Mouse (Mus musculus): ENCODE data around the gene Epha6. TPM values are rescaled to one million over a fixed set of nuclear protein-coding genes. Genes with fewer than 3 reads are reported as not detected.

Epha6 gene
- polyA plus RNA-seq, 1 experiment from 2014 or later: 0.30 TPM

- Histone ChIP-seq H3K27ac (no peak overlapping the region), H3K27me3 (ENCODE audit: poor library complexity, severe bottlenecking) (no peaks in the 10 kb centered on the region), H3K4me1 (no peaks in the 10 kb centered on the region), H3K4me3 (no peak overlapping the region), H3K9me3 (no peaks in the 10 kb centered on the region), H3K36me3 (replicated peaks) (no peaks in the 10 kb centered on the region)
- DNase-seq (ENCODE audit: extremely low spot score, low spot score): no peak
- 87% methylated on average over 8 of the region's 8 CpGs for WGBS
Measured at GRCm38 (mm10) chr16:59682216-59682891, 923.0 kb downstream of the Epha6 start.

- no peak for DNase-seq (ENCODE audit: extremely low spot score, low spot score)
- WGBS: 93% methylated on average over 2 of the region's 2 CpGs
- H3K9me3 ChIP-seq: no peaks in the 10 kb centered on the region
- no peak overlapping the region for H3K27ac ChIP-seq
- no peak overlapping the region for H3K4me3 ChIP-seq
- H3K27me3 ChIP-seq (ENCODE audit: poor library complexity, severe bottlenecking): no peaks in the 10 kb centered on the region
- no peaks in the 10 kb centered on the region for H3K36me3 ChIP-seq (replicated peaks)
- H3K4me1 ChIP-seq: no peaks in the 10 kb centered on the region
Measured at GRCm38 (mm10) chr16:59666938-59667337, 938.4 kb downstream of the Epha6 start.

GRCm38 (mm10) chr16:59643766-59644165 is 961.6 kb downstream of the Epha6 start:
- Histone ChIP-seq H3K4me1 (no peaks in the 10 kb centered on the region), H3K27me3 (ENCODE audit: poor library complexity, severe bottlenecking) (no peaks in the 10 kb centered on the region), H3K9me3 (no peaks in the 10 kb centered on the region), H3K4me3 (no peak overlapping the region), H3K36me3 (replicated peaks) (no peaks in the 10 kb centered on the region), H3K27ac (no peak overlapping the region)
- no peak for DNase-seq (ENCODE audit: extremely low spot score, low spot score)
- 56% methylated on average over 2 of the region's 2 CpGs for WGBS

GRCm38 (mm10) chr16:59639985-59640384 is 965.3 kb downstream of the Epha6 start:
- WGBS: 95% methylated on average over 3 of the region's 3 CpGs
- Histone ChIP-seq H3K4me1 (peaks cover 10% of the 10 kb centered on the region), H3K9me3 (no peaks in the 10 kb centered on the region), H3K27me3 (ENCODE audit: poor library complexity, severe bottlenecking) (no peaks in the 10 kb centered on the region), H3K4me3 (peak overlapping the region; percentile 82; the same call in 1 of the 2 replicates), H3K36me3 (replicated peaks) (no peaks in the 10 kb centered on the region), H3K27ac (no peak overlapping the region)
- DNase-seq (ENCODE audit: extremely low spot score, low spot score): no peak

- H3K27me3 ChIP-seq (ENCODE audit: poor library complexity, severe bottlenecking): no peaks in the 10 kb centered on the region
- H3K4me3 ChIP-seq: peak within 1 kb of the TSS; percentile 82
- H3K36me3 ChIP-seq (replicated peaks): no peaks in the 10 kb centered on the region; the same call in 1 of the 2 replicates
- peak within 1 kb of the TSS; percentile 97 for H3K27ac ChIP-seq
- H3K4me1 ChIP-seq: peaks cover 10% of the 10 kb centered on the region
- peak; percentile 92 for DNase-seq (ENCODE audit: extremely low spot score, low spot score)
- WGBS: under 1% methylated on average over 46 of the region's 46 CpGs
- H3K9me3 ChIP-seq: no peaks in the 10 kb centered on the region
Measured at GRCm38 (mm10) chr16:59639102-59639691, 966.1 kb downstream of the Epha6 start, which contains the start of gene Arl6. Arl6 (minus strand) TSS chr16:59639391.

- peaks cover 10% of the 10 kb centered on the region for H3K4me1 ChIP-seq
- no peak overlapping the region for H3K4me3 ChIP-seq
- peaks cover 22% of the 10 kb centered on the region for H3K36me3 ChIP-seq (replicated peaks)
- no peaks in the 10 kb centered on the region for H3K9me3 ChIP-seq
- H3K27ac ChIP-seq: no peak overlapping the region
- DNase-seq (ENCODE audit: extremely low spot score, low spot score): no peak
- H3K27me3 ChIP-seq (ENCODE audit: poor library complexity, severe bottlenecking): no peaks in the 10 kb centered on the region
- WGBS: 89% methylated on average over 2 of the region's 2 CpGs
Measured at GRCm38 (mm10) chr16:59634598-59634997, 970.7 kb downstream of the Epha6 start.

GRCm38 (mm10) chr16:59621554-59621953 is 983.8 kb downstream of the Epha6 start:
- Histone ChIP-seq H3K27me3 (ENCODE audit: poor library complexity, severe bottlenecking) (no peaks in the 10 kb centered on the region), H3K27ac (no peak overlapping the region), H3K9me3 (no peaks in the 10 kb centered on the region), H3K36me3 (replicated peaks) (peaks cover 2% of the 10 kb centered on the region; the same call in 1 of the 2 replicates), H3K4me3 (no peak overlapping the region), H3K4me1 (no peaks in the 10 kb centered on the region)
- DNase-seq (ENCODE audit: extremely low spot score, low spot score): no peak
- WGBS: 98% methylated on average over 2 of the region's 2 CpGs

GRCm38 (mm10) chr16:59617167-59617566 is 988.2 kb downstream of the Epha6 start:
- H3K9me3 ChIP-seq: no peaks in the 10 kb centered on the region
- DNase-seq (ENCODE audit: extremely low spot score, low spot score): no peak
- no peak overlapping the region for H3K27ac ChIP-seq
- WGBS: 43% methylated on average over 3 of the region's 3 CpGs
- no peaks in the 10 kb centered on the region for H3K27me3 ChIP-seq (ENCODE audit: poor library complexity, severe bottlenecking)
- H3K36me3 ChIP-seq (replicated peaks): peaks cover 7% of the 10 kb centered on the region
- no peaks in the 10 kb centered on the region for H3K4me1 ChIP-seq
- H3K4me3 ChIP-seq: no peak overlapping the region

- no peaks in the 10 kb centered on the region for H3K27me3 ChIP-seq (ENCODE audit: poor library complexity, severe bottlenecking)
- H3K36me3 ChIP-seq (replicated peaks): peaks cover 13% of the 10 kb centered on the region
- H3K4me3 ChIP-seq: no peak overlapping the region
- H3K9me3 ChIP-seq: no peaks in the 10 kb centered on the region
- no peak for DNase-seq (ENCODE audit: extremely low spot score, low spot score)
- no peak overlapping the region for H3K27ac ChIP-seq
- WGBS: 88% methylated on average over 3 of the region's 3 CpGs
- H3K4me1 ChIP-seq: no peaks in the 10 kb centered on the region
Measured at GRCm38 (mm10) chr16:59615675-59616074, 989.7 kb downstream of the Epha6 start.

GRCm38 (mm10) chr16:59610750-59611149 is 994.6 kb downstream of the Epha6 start:
- H3K4me1 ChIP-seq: no peaks in the 10 kb centered on the region
- no peaks in the 10 kb centered on the region for H3K27me3 ChIP-seq (ENCODE audit: poor library complexity, severe bottlenecking)
- no peaks in the 10 kb centered on the region for H3K9me3 ChIP-seq
- no peak overlapping the region for H3K27ac ChIP-seq
- WGBS: 84% methylated on average over 1 of the region's 1 CpGs
- H3K4me3 ChIP-seq: no peak overlapping the region
- peaks cover 18% of the 10 kb centered on the region for H3K36me3 ChIP-seq (replicated peaks)
- DNase-seq (ENCODE audit: extremely low spot score, low spot score): no peak

GRCm38 (mm10) chr16:59604078-59604781 is 1001.1 kb downstream of the Epha6 start:
- H3K36me3 ChIP-seq (replicated peaks): peaks cover 2% of the 10 kb centered on the region; the same call in 1 of the 2 replicates
- 70% methylated on average over 15 of the region's 15 CpGs for WGBS
- no peaks in the 10 kb centered on the region for H3K9me3 ChIP-seq
- H3K4me3 ChIP-seq: no peak overlapping the region
- DNase-seq (ENCODE audit: extremely low spot score, low spot score): no peak
- H3K27me3 ChIP-seq (ENCODE audit: poor library complexity, severe bottlenecking): peaks cover 30% of the 10 kb centered on the region
- no peak overlapping the region for H3K27ac ChIP-seq
- H3K4me1 ChIP-seq: peaks cover 20% of the 10 kb centered on the region

Measured in forebrain, embryonic 10.5 days (tissue).